Mouse (Mus musculus): ENCODE measurements around the gene Anapc15.

- TF ChIP-seq CTCF (IDR thresholded peaks at IDR 0.05; ENCODE audit: low read depth, low read length) (no peak), POLR2A (IDR thresholded peaks at IDR 0.05; ENCODE audit: insufficient read depth, low read length) (no peak)
These were observed 37.0 kb downstream of the Anapc15 start for GRCm38 (mm10) chr7:101900331-101901097.

Measured in ES-Bruce4 (cell line).